Mouse (Mus musculus) spleen, adult 2 months (tissue): ENCODE measurements around the gene Stap2. TPM values are rescaled to one million over a fixed set of nuclear protein-coding genes. Genes with fewer than 3 reads are reported as not detected.

Source experiments
- DNase-seq, 2 experiments: peaks; one replicate each; pipeline versions ENCODE4 v3.0.0 to v3.0.0-alpha.2; 2012 to 2021; ENCODE audit warnings: low spot score in 2 of 2, low read depth in 1 of 2
- H3K27ac ChIP-seq: fragments of 200-500 bp; 2 replicates; pipeline ENCODE4 v1.5.1; 2012; ENCODE audit warnings: low read length, inconsistent platforms; ENCODE audit not compliant: insufficient read depth
- H3K27me3 ChIP-seq: fragments of 200-500 bp; 2 replicates; pipeline ENCODE4 v1.6.1; 2012; ENCODE audit warnings: mild to moderate bottlenecking, moderate library complexity, low read length, inconsistent platforms; ENCODE audit not compliant: control insufficient read depth, insufficient read depth
- H3K36me3 ChIP-seq: fragments of 200-500 bp; 2 replicates; pipeline ENCODE4 v1.6.1; 2012; ENCODE audit warnings: mild to moderate bottlenecking, low read length, inconsistent platforms; ENCODE audit not compliant: control insufficient read depth, insufficient read depth
- H3K4me1 ChIP-seq: fragments of 200-500 bp; 2 replicates; pipeline ENCODE4 v1.6.1; 2011; ENCODE audit warnings: inconsistent platforms; ENCODE audit not compliant: control insufficient read depth, insufficient read depth, insufficient read length
- H3K4me3 ChIP-seq: fragments of 200-500 bp; 2 replicates; pipeline ENCODE4 v1.5.1; 2011; ENCODE audit warnings: mild to moderate bottlenecking, inconsistent platforms; ENCODE audit not compliant: insufficient read depth, insufficient read length; ENCODE audit errors: extremely low read depth
- CTCF ChIP-seq: fragments of 200-500 bp; IDR thresholded peaks from 2 replicates; pipeline ENCODE4 v1.5.1; 2011; ENCODE audit warnings: mild to moderate bottlenecking, inconsistent platforms; ENCODE audit not compliant: insufficient read depth, insufficient read length, insufficient replicate concordance; ENCODE audit errors: extremely low read depth
- POLR2A ChIP-seq: fragments of 200-500 bp; IDR thresholded peaks from 2 replicates; pipeline ENCODE4 v1.6.1; 2011; ENCODE audit warnings: low read depth, low read length, inconsistent platforms
- whole genome bisulfite sequencing: fragments of 180-500 bp; shearing (Covaris S2); methylation state at CpG from one replicate; pipeline ENCODE4 v1.1.7; 2018; 5-methylcytosine and 5-hydroxymethylcytosine counted together
- polyA plus RNA-seq: library from polyadenylated mRNA; depleted of rRNA; stranded (reverse); fragments of >200 nt; gene quantifications from 2 replicates; pipeline ENCODE4 v1.2.3, GENCODE M21; 2012

The Stap2 gene
- polyA plus RNA-seq, 1 experiment = 12.0 TPM

GRCm38 (mm10) chr17:56026881-56027280 is 21.5 kb upstream of the Stap2 start:
- no peak overlapping the region for H3K27ac ChIP-seq
- no peak for DNase-seq
- no peak overlapping the region for H3K4me3 ChIP-seq
- 55% methylated on average over 1 of the region's 1 CpGs for WGBS
- H3K4me1 ChIP-seq = peaks cover 48% of the 10 kb centered on the region
- TF ChIP-seq POLR2A (no peak), CTCF (no peak)
- no peaks in the 10 kb centered on the region for H3K27me3 ChIP-seq
- 0 out of 2 replicates have a peak, but pooled peaks cover 2% of the 10 kb centered on the region for H3K36me3 ChIP-seq

GRCm38 (mm10) chr17:56026303-56026702 is 20.9 kb upstream of the Stap2 start:
- H3K36me3 ChIP-seq = 0 out of 2 replicates have a peak, but pooled peaks cover 2% of the 10 kb centered on the region
- WGBS = 93% methylated on average over 1 of the region's 1 CpGs

DNA sequence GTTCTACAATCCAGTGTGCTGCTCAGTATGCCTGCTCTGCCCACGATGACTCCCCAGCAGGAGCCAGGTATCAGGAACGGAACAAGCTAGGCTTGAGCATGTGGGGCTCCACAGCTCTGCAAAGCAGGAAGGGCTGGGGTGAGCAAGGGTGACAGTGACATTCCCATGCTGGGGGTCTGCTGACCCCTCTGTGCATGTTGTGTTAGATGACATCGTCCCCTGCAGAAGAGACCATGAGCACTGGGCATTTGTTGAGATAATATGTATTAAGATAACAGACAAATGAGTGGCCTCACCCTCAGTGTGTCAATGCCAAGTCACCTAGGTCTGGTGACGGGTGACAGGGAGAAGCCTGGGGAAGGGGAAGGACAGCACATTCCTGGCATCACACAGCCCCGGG is 19.5 kb upstream of the Stap2 start:
- Histone ChIP-seq H3K4me1 (peaks cover 52% of the 10 kb centered on the region), H3K4me3 (no peak overlapping the region), H3K27ac (no peak overlapping the region), H3K36me3 (0 out of 2 replicates have a peak, but pooled peaks cover 2% of the 10 kb centered on the region), H3K27me3 (no peaks in the 10 kb centered on the region)
- TF ChIP-seq CTCF (no peak), POLR2A (no peak)
- DNase-seq = no peak
- WGBS = 73% methylated on average over 5 of the region's 5 CpGs

More at GRCm38 (mm10) chr17:56026303-56026702, 20.9 kb upstream of the Stap2 start:
- Histone ChIP-seq H3K4me3 (no peak overlapping the region), H3K4me1 (peaks cover 51% of the 10 kb centered on the region), H3K27me3 (no peaks in the 10 kb centered on the region), H3K27ac (no peak overlapping the region)
- DNase-seq = no peak
- TF ChIP-seq CTCF = no peak
- TF ChIP-seq POLR2A = no peak

- 50% methylated on average over 2 of the region's 2 CpGs for WGBS
- no peak overlapping the region for H3K27ac ChIP-seq
- H3K36me3 ChIP-seq = 0 out of 2 replicates have a peak, but pooled peaks cover 2% of the 10 kb centered on the region
- no peaks in the 10 kb centered on the region for H3K27me3 ChIP-seq
- no peak for DNase-seq
- no peak overlapping the region for H3K4me3 ChIP-seq
- TF ChIP-seq POLR2A (no peak), CTCF (no peak)
- H3K4me1 ChIP-seq = peaks cover 52% of the 10 kb centered on the region
Observed at GRCm38 (mm10) chr17:56024476-56024875, 19.1 kb upstream of the Stap2 start.

DNA sequence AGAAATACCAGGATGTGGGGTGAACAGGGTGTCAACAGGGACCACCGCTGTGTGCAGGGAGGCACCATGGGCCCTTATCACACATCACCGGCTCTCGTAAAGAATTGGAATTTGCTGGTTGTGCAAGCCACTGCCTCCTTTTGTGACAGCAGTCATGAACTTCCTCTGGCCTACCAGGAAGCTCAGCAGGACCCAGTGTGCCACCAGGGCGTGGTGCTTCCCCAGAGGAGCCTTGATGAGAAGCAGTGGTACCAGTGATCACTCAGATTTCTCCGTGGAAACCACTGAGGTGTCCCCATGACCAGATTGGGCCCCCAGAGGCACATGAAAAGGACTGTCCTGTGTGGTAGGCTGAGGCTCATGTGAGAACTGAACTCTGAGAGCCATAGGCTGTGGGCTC is 18.0 kb upstream of the Stap2 start:
- H3K27me3 ChIP-seq = no peaks in the 10 kb centered on the region
- no peak overlapping the region for H3K4me3 ChIP-seq
- H3K4me1 ChIP-seq = peaks cover 52% of the 10 kb centered on the region
- H3K36me3 ChIP-seq = 0 out of 2 replicates have a peak, but pooled peaks cover 2% of the 10 kb centered on the region
- peak overlapping the region; percentile 43 for H3K27ac ChIP-seq
- WGBS = 38% methylated on average over 5 of the region's 5 CpGs
- DNase-seq = peak in 1 of 2 experiments; percentile 38
- TF ChIP-seq CTCF = no peak
- no peak for TF ChIP-seq POLR2A

GRCm38 (mm10) chr17:56022989-56023290 is 17.6 kb upstream of the Stap2 start:
- no peak for TF ChIP-seq POLR2A
- no peak for TF ChIP-seq CTCF
- Histone ChIP-seq H3K27me3 (no peaks in the 10 kb centered on the region), H3K36me3 (peaks cover 5% of the 10 kb centered on the region; the same call in 1 of the 2 replicates), H3K27ac (peak overlapping the region; percentile 43), H3K4me1 (peaks cover 52% of the 10 kb centered on the region), H3K4me3 (no peak overlapping the region)
- DNase-seq = no peak
- 84% methylated on average over 4 of the region's 4 CpGs for WGBS

- H3K36me3 ChIP-seq = peaks cover 11% of the 10 kb centered on the region
- DNase-seq = no peak
- WGBS = 82% methylated on average over 2 of the region's 2 CpGs
- peaks cover 49% of the 10 kb centered on the region for H3K4me1 ChIP-seq
- TF ChIP-seq POLR2A (no peak), CTCF (no peak)
- peak overlapping the region; percentile 43 for H3K27ac ChIP-seq
- no peak overlapping the region for H3K4me3 ChIP-seq
- no peaks in the 10 kb centered on the region for H3K27me3 ChIP-seq
Observed at GRCm38 (mm10) chr17:56022131-56022988, 17.0 kb upstream of the Stap2 start.
